Mouse (Mus musculus) thymus, postnatal 4 days (tissue): ENCODE measurements at regions not wholly inside any gene's neighbourhood (a gene's known extent, or its start where the extent isn't known, plus 50 kb on each side); places are given as distances from the start of the nearest gene placed in this dataset.

ENCODE experiments used
- DNase-seq: peaks from one replicate; pipeline ENCODE4 v3.0.0; 2021

DNA sequence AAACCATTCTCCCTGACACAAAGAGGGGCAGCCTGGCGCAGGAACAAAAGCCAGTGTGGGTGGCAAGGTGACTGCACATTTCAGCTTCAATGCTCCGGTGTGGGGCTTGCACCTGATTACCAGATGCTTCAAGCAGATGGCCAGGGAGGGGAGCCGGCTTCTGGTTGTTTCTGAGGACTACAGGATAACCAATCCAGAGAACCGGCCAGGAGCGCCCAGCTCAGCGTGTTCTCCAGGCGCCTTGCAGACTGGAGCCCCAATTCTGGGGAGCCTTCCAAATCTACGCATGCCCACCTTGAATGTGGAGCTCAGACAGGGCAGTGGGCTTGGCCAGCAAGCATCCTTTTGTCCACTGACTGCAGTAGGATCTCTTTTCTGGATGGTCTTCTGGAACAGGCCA is 380.8 kb downstream of the Zfp536 start:
- no peak for DNase-seq

DNA sequence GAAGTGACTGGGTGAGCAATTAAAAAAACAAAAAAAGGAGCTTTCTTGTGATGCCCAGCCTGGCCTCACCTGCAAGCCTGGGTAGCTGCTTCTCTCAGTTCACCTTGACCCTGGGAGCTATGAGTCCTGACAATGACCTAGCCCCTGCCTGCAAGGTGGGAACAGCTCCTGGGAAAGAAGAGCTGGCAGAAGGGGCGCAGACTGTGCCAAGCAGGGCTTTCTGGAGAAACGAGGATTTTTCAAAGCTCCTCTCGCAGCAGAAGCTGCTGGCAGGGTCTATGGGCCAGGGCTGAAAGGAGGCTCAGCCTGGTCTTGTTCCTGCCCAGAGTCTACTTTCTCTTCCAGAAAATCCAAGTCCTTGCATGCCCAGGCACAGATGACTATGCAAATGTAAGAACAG is 380.4 kb downstream of the Zfp536 start:
- no peak for DNase-seq

DNA sequence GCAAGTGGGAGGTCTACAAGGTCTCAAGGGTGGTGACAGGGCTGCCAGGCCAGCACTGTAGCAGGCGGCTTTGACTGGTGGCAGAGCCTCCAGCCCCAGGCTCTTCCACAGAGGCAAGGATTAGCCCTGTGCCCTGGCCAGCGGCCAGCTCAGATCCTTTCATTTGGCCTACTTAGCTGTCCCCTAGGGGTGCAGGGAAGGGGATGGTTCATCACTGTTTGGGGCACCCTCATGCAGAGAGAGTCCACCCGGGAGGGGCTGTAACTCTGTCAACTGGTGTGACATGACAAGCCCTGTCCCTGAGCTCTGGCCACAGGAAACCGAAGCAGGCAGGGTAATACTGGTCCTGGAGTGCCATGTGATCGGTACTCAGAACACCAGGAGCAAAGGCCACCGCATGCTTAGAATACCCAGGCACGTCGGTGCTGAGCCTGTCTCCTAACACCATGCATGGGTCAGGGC is 378.4 kb downstream of the Zfp536 start:
- no peak for DNase-seq

GRCm38 (mm10) chr7:37395881-37396513 is 377.4 kb downstream of the Zfp536 start:
- no peak for DNase-seq

GRCm38 (mm10) chr7:37403483-37403882 is 370.0 kb downstream of the Zfp536 start:
- DNase-seq: no peak

- DNase-seq: no peak
Measured at GRCm38 (mm10) chr7:37413350-37413749, 360.1 kb downstream of the Zfp536 start.

DNA sequence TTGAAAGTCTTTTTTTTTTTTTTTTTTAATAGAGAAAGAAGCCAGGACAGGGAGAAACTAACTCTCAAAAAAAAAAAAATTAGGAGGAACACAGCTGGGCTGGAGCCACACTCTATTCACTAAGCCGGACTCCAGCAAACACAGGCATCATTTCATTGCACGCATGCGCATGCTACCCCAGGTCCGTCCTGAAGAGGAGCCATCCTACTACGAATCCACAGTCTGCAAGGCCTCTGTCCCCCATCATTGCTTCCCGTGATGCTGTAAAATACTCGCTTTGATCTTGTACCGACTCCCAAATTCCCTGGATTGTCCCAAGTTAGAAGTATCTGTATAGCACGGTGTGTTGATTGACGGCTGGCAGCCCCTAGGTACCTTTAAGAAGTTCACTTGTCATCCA is 351.7 kb downstream of the Zfp536 start:
- peak; percentile 45 for DNase-seq
